Mouse (Mus musculus): ENCODE results near the gene Zfp748. TPM values are rescaled to one million over a fixed set of nuclear protein-coding genes. Genes with fewer than 3 reads are reported as not detected.

Zfp748 gene
- polyA plus RNA-seq (2017; shearing (Covaris generic)): 12.4 TPM

GRCm38 (mm10) chr13:67553730-67554129 lies at the start of gene Zfp748:
TSS of gene Zfp748 (minus strand) at chr13:67553830.

GRCm38 (mm10) chr13:67525753-67526410 lies 27.7 kb downstream of the Zfp748 start, which contains the start of the genes Gm26965 and Zfp87:
TSS of gene Gm26965 (minus strand) at chr13:67526151.
TSS of gene Zfp87 (minus strand) at chr13:67526177.

GRCm38 (mm10) chr13:67500084-67500719 lies 53.4 kb downstream of the Zfp748 start, which contains the start of gene Zfp58:
TSS of gene Zfp58 (minus strand) at chr13:67500555.

Other genes starting within 250 kb of the Zfp748 start
- gene Zfp457, start 247.3 kb downstream of the Zfp748 start, polyA plus RNA-seq (2017; shearing (Covaris generic)): not detected
- 4.7 TPM for gene Zfp595, start 221.3 kb downstream of the Zfp748 start, polyA plus RNA-seq (2017; shearing (Covaris generic))
- gene Gm28044, start 193.3 kb downstream of the Zfp748 start, polyA plus RNA-seq (2017; shearing (Covaris generic)): 2.0 TPM
- 1.6 TPM for gene Zfp953, start 193.2 kb downstream of the Zfp748 start, polyA plus RNA-seq (2017; shearing (Covaris generic))
- 0.96 TPM for gene Gm28041, start 178.1 kb downstream of the Zfp748 start, polyA plus RNA-seq (2017; shearing (Covaris generic))
- 4.8 TPM for gene Zfp456, start 178.0 kb downstream of the Zfp748 start, polyA plus RNA-seq (2017; shearing (Covaris generic))
- 16.2 TPM for gene Zfp429, start 154.0 kb downstream of the Zfp748 start, polyA plus RNA-seq (2017; shearing (Covaris generic))
- 1.8 TPM for gene Zfp459, start 132.4 kb downstream of the Zfp748 start, polyA plus RNA-seq (2017; shearing (Covaris generic))
- gene Zfp874a, start 102.2 kb downstream of the Zfp748 start, polyA plus RNA-seq (2017; shearing (Covaris generic)): 31.3 TPM
- 16.6 TPM for gene Zfp874b, start 69.6 kb downstream of the Zfp748 start, polyA plus RNA-seq (2017; shearing (Covaris generic))
- 12.5 TPM for gene Zfp58, start 53.3 kb downstream of the Zfp748 start, polyA plus RNA-seq (2017; shearing (Covaris generic))
- not detected for gene Gm26965, start 27.7 kb downstream of the Zfp748 start, polyA plus RNA-seq (2017; shearing (Covaris generic))
- 31.4 TPM for gene Zfp87, start 27.7 kb downstream of the Zfp748 start, polyA plus RNA-seq (2017; shearing (Covaris generic))
- gene Zfp729b, start 55.9 kb upstream of the Zfp748 start, polyA plus RNA-seq (2017; shearing (Covaris generic)): 4.4 TPM
- gene Gm49345, start 83.9 kb upstream of the Zfp748 start, polyA plus RNA-seq (2017; shearing (Covaris generic)): 2.1 TPM
- gene Zfp729a, start 84.0 kb upstream of the Zfp748 start, polyA plus RNA-seq (2017; shearing (Covaris generic)): 2.8 TPM
- gene Zfp738, start 133.2 kb upstream of the Zfp748 start, polyA plus RNA-seq (2017; shearing (Covaris generic)): 9.4 TPM
- gene Zfp65, start 175.3 kb upstream of the Zfp748 start, polyA plus RNA-seq (2017; shearing (Covaris generic)): 2.8 TPM
- gene Zfp85, start 201.4 kb upstream of the Zfp748 start, polyA plus RNA-seq (2017; shearing (Covaris generic)): 2.2 TPM
- gene Zfp493, start 225.9 kb upstream of the Zfp748 start, polyA plus RNA-seq (2017; shearing (Covaris generic)): 0.35 TPM